Mouse (Mus musculus) adrenal gland, adult 8-10 months (tissue): ENCODE data around the gene Irak2. TPM values are rescaled to one million over a fixed set of nuclear protein-coding genes. Genes with fewer than 3 reads are reported as not detected.
A peak's percentile ranks its signal among the peaks of the same experiment; 100 is the strongest.

Experiments used
- DNase-seq: peaks from one replicate; pipeline ENCODE4 v3.0.0; 2022
- total RNA-seq, 4 experiments: library from RNA; stranded (reverse); gene quantifications; 2 replicates each; pipeline ENCODE4 v1.2.4; 2022

Gene Irak2
- total RNA-seq, 4 experiments from 2014 or later: 11.8 to 38.3 (median 22.4) TPM

DNA sequence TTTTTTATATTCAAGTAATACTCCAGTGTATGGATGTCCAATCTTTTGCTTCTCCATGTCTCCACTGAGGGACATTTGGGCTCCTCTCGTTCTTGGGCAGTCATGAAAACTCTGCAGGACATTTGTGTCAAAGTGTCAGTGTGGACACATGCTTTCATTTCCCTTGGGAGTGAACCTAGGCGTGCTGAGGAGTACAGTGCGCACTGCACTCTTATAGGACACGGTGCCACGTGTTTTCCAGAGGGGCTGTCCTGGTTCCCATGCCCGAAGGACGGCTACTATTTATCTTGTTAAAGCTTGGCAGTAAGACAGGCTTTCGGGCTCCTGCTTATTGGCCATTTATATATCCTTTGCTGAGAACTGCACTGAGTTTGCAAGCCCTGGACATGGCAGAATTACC is 4.3 kb downstream of the Irak2 start:
- DNase-seq: no peak

DNA sequence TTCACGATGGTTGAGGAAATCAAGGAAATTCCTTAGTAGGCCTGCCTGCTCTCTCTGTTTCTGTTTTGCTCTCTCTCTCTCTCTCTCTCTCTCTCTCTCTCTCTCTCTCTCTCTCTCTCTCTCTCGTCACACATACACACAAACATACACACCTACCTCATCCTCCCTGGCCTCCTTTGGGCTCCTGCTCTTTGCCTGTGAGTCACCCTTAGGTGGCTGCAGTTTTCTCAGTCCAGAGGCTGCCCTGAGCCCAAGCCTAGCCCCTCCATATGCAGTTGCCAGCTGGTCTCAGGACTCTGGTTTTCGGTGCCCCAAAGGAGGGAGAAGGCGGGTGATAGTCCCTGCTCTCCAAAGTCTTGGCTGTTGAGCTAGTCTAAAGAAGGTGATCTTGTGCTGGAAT is 4.8 kb downstream of the Irak2 start:
- DNase-seq: no peak

GRCm38 (mm10) chr6:113643967-113644366 is 5.7 kb downstream of the Irak2 start:
- DNase-seq: no peak

GRCm38 (mm10) chr6:113644808-113645207 is 6.5 kb downstream of the Irak2 start:
- peak; percentile 59 for DNase-seq

DNA sequence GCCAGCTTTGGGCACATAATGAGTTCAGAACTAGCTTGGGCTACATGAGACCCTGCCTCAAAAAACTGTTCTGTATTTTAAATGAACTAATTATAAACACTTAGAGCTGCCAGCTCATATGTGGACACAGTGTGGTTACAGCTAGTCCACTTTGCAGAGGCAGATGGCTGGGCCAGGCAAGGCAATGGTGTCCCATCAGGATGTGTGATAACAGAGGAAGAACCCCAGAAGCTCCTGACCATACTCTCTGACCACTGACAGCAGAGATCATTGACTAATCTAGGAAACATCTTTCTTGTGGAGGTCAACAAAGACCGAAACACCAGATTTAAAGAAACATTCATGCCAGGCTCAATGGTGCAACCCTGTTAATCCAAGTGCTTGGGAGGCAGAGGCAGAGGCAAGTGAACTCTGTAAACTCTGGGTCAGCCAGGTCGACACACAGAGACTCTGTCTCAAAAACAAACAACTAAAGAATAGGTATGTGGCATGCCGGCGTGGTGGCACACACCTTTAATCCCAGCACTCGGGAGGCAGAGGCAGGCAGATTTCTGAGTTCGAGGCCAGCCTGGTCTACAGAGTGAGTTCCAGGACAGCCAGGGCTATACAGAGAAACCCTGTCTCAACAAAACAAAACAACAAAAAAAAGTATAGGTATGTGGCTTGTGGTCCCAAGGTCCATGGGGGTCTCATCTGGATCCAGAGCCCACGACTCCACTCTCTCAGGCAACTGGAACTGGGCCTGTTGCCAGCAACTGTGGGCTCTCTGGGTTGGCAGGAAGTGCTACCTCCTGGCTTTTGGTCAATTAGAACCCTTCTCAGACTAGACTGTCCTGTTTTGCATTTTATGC is 11.3 kb downstream of the Irak2 start:
- DNase-seq: no peak

DNA sequence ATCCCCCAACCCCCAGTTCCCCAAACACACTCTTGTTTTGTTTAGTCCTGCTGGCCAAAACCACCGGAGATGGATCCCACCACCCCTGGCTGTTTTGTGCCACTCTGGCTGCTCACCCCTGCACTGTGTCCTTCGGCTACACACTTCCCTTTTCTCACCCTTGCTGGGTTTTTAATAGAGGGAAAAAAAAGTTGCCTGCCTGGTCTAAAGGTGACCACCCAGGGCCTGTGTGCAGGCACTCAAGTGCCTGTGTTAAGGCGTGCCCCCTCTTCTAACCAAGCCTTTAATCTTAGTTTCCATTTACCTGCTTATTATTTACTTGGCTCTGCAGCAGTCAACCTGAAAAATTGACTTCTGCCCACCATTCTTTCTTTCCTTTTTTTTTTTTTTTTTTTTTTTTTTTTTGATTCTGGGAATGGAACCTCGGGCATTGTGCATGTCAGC is 12.0 kb downstream of the Irak2 start:
- no peak for DNase-seq

DNA sequence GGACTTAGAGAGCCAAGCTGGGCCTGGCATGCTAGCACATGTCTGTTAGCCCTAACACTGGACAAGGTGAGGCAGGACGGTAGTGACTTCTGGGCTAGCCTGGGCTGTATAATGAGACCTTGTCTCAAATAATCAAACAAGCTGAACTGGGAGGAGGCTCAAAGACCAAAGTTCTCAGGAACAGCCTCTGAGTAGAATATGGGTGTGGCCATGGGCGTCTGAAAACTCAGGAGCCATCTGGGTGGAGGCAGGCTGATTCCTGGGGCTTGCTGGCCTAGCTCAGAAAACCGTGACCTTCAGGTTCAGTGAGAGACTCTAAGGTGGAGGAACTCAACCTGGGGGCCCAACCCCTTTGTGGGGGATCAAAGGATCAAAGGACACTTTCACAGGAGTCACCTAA is 13.4 kb downstream of the Irak2 start:
- DNase-seq: no peak

- DNase-seq: no peak
These were observed 15.3 kb downstream of the Irak2 start for GRCm38 (mm10) chr6:113653551-113653950.

- DNase-seq: no peak
These were observed 15.8 kb downstream of the Irak2 start for GRCm38 (mm10) chr6:113654102-113654501.

GRCm38 (mm10) chr6:113654753-113655397 is 16.6 kb downstream of the Irak2 start:
- peak; percentile 81 for DNase-seq

GRCm38 (mm10) chr6:113655475-113655874 is 17.2 kb downstream of the Irak2 start:
- DNase-seq: no peak

DNA sequence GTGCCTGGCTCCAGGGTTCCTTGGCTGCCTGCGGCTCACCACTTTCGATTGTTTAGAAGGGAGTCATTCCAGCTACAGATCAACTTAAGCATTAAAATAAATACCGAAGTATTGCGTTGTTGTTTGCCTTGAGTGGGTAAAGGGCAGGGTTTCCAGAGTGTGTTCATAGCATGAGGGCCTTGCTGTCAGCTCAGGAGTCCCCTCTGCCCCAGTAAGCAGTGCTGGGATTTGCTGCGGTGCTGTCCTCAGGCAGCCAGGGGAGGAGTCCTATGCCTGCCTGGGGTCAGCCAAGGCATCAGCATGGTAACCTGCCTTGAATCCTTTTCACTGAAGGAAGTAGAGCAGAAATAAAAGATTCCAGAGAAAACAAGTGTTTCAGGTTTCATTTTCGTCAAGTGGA is 18.6 kb downstream of the Irak2 start:
- DNase-seq: no peak

DNA sequence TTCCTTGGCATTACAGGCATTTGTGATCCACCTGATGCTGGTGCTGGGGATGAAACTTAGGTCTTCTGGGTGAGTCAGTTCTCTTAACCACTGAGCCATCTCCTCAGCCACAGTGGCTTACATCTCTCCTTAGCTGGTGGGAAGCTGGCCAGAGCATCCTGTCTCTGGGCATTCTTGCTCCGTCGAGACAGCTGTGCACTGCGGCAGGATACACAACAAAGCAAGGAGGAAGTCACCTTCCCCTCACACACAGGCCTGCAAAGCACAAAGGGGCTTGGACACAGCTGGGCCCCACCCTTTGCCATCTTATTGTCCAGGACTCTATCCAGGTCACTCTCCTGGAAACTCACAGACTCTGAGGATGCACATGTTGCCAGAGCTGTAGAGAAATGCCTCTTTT is 20.0 kb downstream of the Irak2 start:
- DNase-seq: no peak

DNA sequence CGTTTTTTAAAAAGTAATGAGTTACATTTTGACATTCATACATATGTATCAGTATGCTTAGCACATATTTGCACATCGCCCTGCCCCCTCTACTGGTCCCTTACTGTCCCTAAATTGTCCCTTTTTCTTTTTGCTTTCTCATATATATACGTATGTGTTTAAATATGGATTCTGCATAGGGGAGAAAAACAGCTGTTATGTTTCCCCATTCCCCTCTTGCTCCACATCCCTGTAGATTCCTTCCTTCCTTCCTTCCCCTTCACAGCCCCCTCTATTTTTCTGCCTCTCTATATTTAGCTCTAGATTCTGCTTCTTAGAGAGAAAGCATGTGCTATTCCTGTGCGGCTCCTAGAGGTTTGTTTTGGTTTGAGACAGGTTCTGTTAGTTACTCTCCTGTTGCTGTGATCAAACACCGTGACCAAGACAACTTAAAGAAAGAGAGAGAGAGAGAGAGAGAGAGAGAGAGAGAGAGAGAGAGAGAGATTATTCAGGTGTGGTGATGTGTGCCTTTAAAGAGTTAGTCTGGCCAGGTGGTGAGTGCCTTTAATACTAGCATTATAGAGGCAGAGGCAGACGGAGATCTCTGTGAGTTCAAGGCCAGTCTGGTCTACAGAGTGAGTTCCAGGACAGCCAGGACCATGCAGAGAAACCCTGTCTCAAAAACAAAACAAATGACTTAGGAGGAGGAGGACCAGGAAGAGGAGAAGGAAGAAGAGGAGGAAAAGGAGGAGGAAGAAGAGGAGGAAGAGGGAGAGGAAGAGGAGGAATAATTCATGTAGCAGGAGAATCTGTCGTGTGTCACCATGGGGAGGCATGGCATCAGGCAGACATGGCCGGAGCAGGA is 21.6 kb downstream of the Irak2 start:
- no peak for DNase-seq

GRCm38 (mm10) chr6:113660492-113661352 is 22.5 kb downstream of the Irak2 start:
- DNase-seq: no peak

DNA sequence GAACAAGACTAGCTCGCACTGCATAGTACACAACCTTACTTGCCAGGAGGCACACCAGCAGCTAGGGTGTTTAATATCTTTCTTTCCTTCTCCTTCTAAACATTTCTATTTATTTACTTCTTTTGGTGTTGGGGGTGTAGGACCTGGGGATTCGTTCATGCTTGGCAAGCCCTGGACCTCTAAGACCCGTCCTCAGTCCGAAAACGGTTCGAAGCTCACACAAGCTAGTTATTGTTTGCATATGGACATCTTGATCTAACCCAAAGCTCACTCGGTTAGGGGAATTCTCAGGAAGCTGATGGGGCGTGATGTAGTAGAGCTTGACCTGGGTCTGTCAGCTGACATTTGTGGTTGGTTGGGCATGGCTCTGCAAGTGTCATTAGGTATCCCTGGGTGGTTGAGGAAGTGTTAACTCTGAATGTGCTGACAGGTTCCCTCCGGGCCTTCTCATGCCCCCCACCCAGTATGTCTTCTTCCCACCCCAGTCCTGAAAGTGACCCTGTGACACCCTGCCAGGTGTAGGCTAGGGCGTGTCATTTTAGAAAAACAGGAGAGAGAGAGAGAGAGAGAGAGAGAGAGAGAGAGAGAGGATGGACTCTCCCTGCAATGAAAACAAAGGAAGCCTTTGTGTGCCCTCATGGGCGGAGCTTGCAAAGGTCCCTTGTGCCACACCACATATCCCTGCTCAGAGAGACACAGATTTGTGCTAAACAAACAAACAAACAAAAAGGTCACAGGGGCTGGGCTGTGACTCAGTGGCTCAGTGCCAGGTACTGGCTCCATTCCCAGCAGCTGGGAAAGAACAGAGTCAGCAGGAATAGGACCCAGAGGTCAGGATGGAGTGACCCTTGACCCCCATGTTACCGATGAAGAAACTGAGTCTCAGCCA is 23.3 kb downstream of the Irak2 start:
- peak; percentile 55 for DNase-seq

DNA sequence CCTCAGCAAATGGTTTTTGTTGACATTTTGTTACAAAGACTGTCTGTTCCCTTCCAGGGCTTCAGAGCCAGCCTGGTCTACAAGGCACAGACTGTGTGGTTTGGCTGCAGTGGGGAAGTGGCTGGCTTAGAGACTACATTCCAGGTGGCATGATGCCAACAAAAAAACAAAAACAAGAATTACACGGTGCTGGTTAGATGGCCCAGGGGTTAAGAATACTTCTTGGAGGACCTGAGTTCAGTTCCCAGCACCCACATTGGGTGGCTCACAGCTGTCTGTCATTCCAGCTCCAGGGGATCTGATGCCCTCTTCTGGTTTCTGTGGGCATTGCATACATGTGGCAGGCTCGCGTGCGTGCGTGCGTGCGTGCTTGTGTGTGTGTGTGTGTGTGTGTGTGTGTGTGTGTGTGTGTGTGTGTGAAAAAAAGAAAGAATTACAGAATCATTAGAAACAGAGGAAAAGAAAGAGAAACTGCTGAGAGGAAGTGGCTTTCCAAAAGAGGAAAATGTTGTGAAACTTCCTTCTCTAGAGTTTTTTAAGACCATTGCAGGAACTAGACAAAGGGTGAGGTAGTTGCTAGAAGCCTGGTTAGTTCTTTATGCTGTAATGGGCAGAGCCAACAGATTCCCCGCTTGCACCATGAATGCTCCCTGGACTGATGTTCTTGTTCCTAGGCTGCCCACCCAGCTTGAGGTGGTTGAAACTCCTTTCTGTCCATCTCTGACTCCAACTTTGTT is 24.9 kb downstream of the Irak2 start:
- DNase-seq: no peak

- DNase-seq: no peak
These were observed 26.0 kb downstream of the Irak2 start for GRCm38 (mm10) chr6:113664305-113664704.

- DNase-seq: no peak
These were observed 29.4 kb downstream of the Irak2 start for GRCm38 (mm10) chr6:113667611-113668122.
